Mouse (Mus musculus): ENCODE data around the gene Clmp. TPM values are rescaled to one million over a fixed set of nuclear protein-coding genes. Genes with fewer than 3 reads are reported as not detected.
A peak's percentile ranks its signal among the peaks of the same experiment; 100 is the strongest.

Gene Clmp
- total RNA-seq, 2 experiments from 2014 or later = 13.0 to 16.6 TPM

- no peak for DNase-seq (ENCODE audit: low spot score in 2 of 2)
Measured at GRCm38 (mm10) chr9:40730302-40730700, 44.5 kb downstream of the Clmp start.

- DNase-seq (ENCODE audit: low spot score in 2 of 2) = peak; percentile 10 to 48
Measured at GRCm38 (mm10) chr9:40730701-40731590, 45.2 kb downstream of the Clmp start.

GRCm38 (mm10) chr9:40731591-40732048 lies 45.9 kb downstream of the Clmp start:
- no peak for DNase-seq (ENCODE audit: low spot score in 2 of 2)

GRCm38 (mm10) chr9:40732302-40732701 lies 46.5 kb downstream of the Clmp start:
- no peak for DNase-seq (ENCODE audit: low spot score in 2 of 2)

GRCm38 (mm10) chr9:40737117-40737516 lies 51.4 kb downstream of the Clmp start:
- DNase-seq (ENCODE audit: low spot score in 2 of 2) = no peak

DNA sequence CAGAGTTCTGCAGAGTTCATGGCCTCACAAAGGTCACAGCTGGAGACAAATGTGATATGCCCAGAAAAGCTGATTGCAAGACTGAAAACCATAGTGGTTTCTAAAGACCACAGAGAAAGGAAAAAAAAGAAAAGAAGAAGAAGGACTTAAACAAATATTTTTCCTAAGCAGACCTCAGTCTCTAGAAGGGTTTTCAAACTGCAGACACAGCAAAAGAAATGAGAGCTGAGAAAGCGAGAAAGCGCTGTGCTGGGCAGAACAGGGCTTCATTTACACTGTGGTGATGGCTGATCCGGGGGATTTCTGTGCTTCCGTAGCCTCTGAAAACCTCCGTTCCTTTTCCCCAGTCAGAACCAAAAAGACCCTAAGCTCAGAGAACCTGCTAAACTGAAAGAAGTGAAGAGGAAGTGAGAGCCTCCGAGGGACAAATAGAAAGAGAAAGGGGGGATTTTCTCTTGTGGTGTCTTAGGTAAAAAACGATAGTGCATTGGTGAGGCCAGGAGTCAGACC lies 57.8 kb downstream of the Clmp start:
- no peak for DNase-seq (ENCODE audit: low spot score in 2 of 2)

- no peak for DNase-seq (ENCODE audit: low spot score in 2 of 2)
Measured at GRCm38 (mm10) chr9:40744233-40744632, 58.5 kb downstream of the Clmp start.

DNA sequence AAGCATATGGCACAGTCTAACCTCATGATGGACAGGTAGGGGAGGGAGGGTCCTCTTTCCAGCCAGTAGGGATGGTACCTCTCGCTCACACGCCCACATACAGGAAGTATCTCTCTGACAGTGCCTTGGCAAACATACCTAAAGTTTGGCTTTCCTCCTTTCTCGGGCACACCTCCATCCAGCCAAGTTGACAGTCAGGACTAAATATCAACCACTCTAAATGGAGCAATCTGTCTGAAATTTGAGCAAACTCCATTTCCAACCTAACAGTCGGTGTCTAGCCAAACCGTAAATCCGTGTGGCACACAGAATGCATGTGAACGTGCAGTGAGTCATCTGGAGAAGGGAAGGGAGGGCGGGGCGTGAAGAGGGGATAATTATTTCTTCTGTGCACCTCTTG lies 61.0 kb downstream of the Clmp start:
- DNase-seq (ENCODE audit: low spot score in 2 of 2) = no peak

GRCm38 (mm10) chr9:40747249-40747648 lies 61.5 kb downstream of the Clmp start:
- DNase-seq (ENCODE audit: low spot score in 2 of 2) = no peak

GRCm38 (mm10) chr9:40749832-40750620 lies 64.3 kb downstream of the Clmp start:
- DNase-seq (ENCODE audit: low spot score in 2 of 2) = no peak

- no peak for DNase-seq (ENCODE audit: low spot score in 2 of 2)
Measured at GRCm38 (mm10) chr9:40751749-40752148, 66.0 kb downstream of the Clmp start.

DNA sequence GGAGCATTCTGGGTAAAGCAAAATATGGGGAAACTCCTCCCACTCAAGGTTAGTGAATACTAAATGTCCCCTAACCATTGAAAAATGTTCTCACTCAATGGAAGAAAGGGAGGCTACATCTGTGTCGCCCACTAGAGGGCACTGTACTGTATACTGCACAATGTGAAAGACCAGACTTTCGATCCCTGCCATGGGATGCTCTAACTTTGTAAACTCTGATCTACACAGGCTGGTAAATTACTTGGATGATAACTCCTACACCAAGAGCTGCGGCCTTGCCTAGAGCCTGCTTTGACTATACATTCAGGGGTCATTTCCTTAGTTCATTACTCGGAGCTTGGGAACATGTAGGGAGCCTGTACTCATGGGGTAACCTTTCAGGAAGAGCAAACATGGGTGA lies 70.6 kb downstream of the Clmp start:
- no peak for DNase-seq (ENCODE audit: low spot score in 2 of 2)

GRCm38 (mm10) chr9:40757105-40757626 lies 71.4 kb downstream of the Clmp start:
- peak in 1 of 2 experiments; percentile 5 for DNase-seq (ENCODE audit: low spot score in 2 of 2)

GRCm38 (mm10) chr9:40757685-40758270 lies 72.0 kb downstream of the Clmp start:
- peak; percentile 31 to 61 for DNase-seq (ENCODE audit: low spot score in 2 of 2)

GRCm38 (mm10) chr9:40762354-40762753 lies 76.6 kb downstream of the Clmp start:
- no peak for DNase-seq (ENCODE audit: low spot score in 2 of 2)

DNA sequence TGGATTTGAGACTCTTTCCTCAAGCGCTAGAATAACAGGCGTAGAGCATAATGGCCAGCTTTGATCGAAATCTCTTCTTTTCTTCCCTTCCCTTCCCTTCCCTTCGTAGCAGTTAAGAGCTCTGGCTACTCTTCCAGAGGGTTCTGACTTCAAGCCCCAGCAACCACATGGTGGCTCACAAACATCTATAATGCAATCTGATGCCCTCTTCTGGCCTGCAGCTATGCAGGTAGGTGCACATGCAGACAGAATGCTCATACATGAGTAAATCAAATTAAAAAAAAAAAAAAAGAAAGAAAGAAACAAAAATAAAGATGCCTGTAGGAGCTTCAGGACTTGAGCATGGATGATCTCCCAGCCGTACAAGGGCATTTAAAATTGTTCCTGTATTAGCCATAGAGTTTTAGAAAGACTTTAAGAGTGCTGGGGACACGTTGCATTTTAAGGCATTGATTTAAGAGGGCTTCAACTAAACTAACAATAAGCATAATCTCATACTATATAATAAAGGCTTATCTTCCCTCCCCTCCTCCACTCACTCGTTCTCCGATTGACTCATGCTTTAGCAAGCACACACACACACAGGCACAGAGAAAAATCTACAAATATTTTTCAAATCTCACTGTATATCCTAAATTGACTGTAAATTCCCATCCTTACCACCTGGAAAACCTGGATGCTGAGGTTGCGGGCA lies 79.3 kb downstream of the Clmp start:
- no peak for DNase-seq (ENCODE audit: low spot score in 2 of 2)

DNA sequence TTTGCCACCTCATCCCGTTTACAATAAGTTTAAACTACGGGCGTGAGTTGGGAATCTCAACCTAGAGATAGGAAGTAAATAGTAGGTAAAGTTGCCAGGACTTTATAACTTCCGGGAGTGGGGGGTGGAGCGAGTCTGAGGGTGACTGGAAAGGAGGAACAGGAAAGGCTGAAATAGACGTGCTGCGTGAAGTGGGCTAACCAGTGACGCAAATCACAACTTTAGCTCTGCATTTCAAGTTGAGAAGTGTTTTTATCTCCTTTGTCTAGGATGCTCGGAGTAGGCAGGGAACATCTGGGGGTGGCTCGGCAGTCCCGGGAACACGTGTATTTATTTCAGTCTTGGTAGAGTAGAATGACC lies 79.8 kb downstream of the Clmp start:
- no peak for DNase-seq (ENCODE audit: low spot score in 2 of 2)

GRCm38 (mm10) chr9:40766058-40766605 lies 80.4 kb downstream of the Clmp start:
- no peak for DNase-seq (ENCODE audit: low spot score in 2 of 2)

GRCm38 (mm10) chr9:40767946-40768345 lies 82.2 kb downstream of the Clmp start:
- no peak for DNase-seq (ENCODE audit: low spot score in 2 of 2)

- no peak for DNase-seq (ENCODE audit: low spot score in 2 of 2)
Measured at GRCm38 (mm10) chr9:40772246-40772645, 86.5 kb downstream of the Clmp start.
